Mouse (Mus musculus): ENCODE measurements around the gene Gpkow.

- no peak for TF ChIP-seq MYOD1 (IDR thresholded peaks at IDR 0.05; ENCODE audit: control insufficient read depth, insufficient read length, low read depth)
- TF ChIP-seq CTCF (IDR thresholded peaks at IDR 0.05; ENCODE audit: control insufficient read depth, insufficient read depth, insufficient read length), result no peak
- TF ChIP-seq CEBPB (IDR thresholded peaks at IDR 0.05; ENCODE audit: low read depth), result no peak
- no peak for TF ChIP-seq MAX (IDR thresholded peaks at IDR 0.05)
- no peak for TF ChIP-seq MYOG (IDR thresholded peaks at IDR 0.05; ENCODE audit: control insufficient read depth, extremely low read depth, insufficient read length)
These were observed 17.9 kb upstream of the Gpkow start for GRCm38 (mm10) chrX:7678986-7679385.

All from C2C12 (cell line).